In genomic region chr19:5474281-5475068, GRCm38 (mm10) we compare ENCODE assay signal across 8 mouse cellular contexts. TPM values are rescaled to one million over a fixed set of nuclear protein-coding genes. Genes with fewer than 3 reads are reported as not detected.
DNase-seq lines count a peak whose midpoint lies in the region; ATAC-seq and TF ChIP-seq lines count a peak whose summit lies in the region.

No protein-coding gene starts in this region.

- H3K27me3 ChIP-seq in lung, embryonic 14.5 days (ENCODE audit: insufficient read depth, low read length) = peaks cover 2% of the 10 kb centered on the region; the same call in 1 of the 2 replicates
- no peaks in the 10 kb centered on the region for H3K27me3 ChIP-seq in forebrain, embryonic 16.5 days (replicated peaks; ENCODE audit: control insufficient read depth, insufficient read depth, low read length)
- no peaks in the 10 kb centered on the region for H3K27me3 ChIP-seq in intestine, embryonic 14.5 days (replicated peaks; ENCODE audit: control insufficient read depth, insufficient read depth, low read length)

- no peaks in the 10 kb centered on the region for H3K9me3 ChIP-seq in lung, embryonic 14.5 days (ENCODE audit: low read depth, low read length)
- no peaks in the 10 kb centered on the region for H3K9me3 ChIP-seq in forebrain, embryonic 16.5 days (ENCODE audit: control insufficient read depth, low read length)
- H3K9me3 ChIP-seq in intestine, embryonic 14.5 days (ENCODE audit: control insufficient read depth, low read length) = no peaks in the 10 kb centered on the region

- H3K9ac ChIP-seq in lung, embryonic 14.5 days = peak overlapping the region; percentile 76
- H3K9ac ChIP-seq in forebrain, embryonic 16.5 days (replicated peaks; ENCODE audit: low read depth, low read length) = peak overlapping the region; percentile 81
- peak overlapping the region; percentile 72 for H3K9ac ChIP-seq in intestine, embryonic 14.5 days (ENCODE audit: low read length)

- under 1% methylated on average over 65 of the region's 68 CpGs for WGBS in lung, embryonic 14.5 days
- WGBS in forebrain, embryonic 16.5 days = under 1% methylated on average over 65 of the region's 68 CpGs
- 2% methylated on average over 50 of the region's 68 CpGs for WGBS in intestine, embryonic 14.5 days

- H3K36me3 ChIP-seq in lung, embryonic 14.5 days (ENCODE audit: insufficient read depth) = peaks cover 30% of the 10 kb centered on the region
- H3K36me3 ChIP-seq in forebrain, embryonic 16.5 days (ENCODE audit: control insufficient read depth, insufficient read depth) = no peaks in the 10 kb centered on the region; the same call in 1 of the 2 replicates
- peaks cover 26% of the 10 kb centered on the region for H3K36me3 ChIP-seq in intestine, embryonic 14.5 days (ENCODE audit: control insufficient read depth, insufficient read depth, low read length)

- peaks cover 9% of the 10 kb centered on the region; the same call in 1 of the 2 replicates for H3K4me1 ChIP-seq in lung, embryonic 14.5 days (ENCODE audit: insufficient read depth)
- H3K4me1 ChIP-seq in forebrain, embryonic 16.5 days (replicated peaks; ENCODE audit: control insufficient read depth, insufficient read depth, low read length) = peaks cover 21% of the 10 kb centered on the region
- 0 out of 2 replicates have a peak, but pooled peaks cover 9% of the 10 kb centered on the region for H3K4me1 ChIP-seq in intestine, embryonic 14.5 days (replicated peaks; ENCODE audit: control insufficient read depth, insufficient read depth, low read length)

- H3K4me3 ChIP-seq in lung, embryonic 14.5 days (ENCODE audit: low read depth, low read length) = peak overlapping the region; percentile 64
- H3K4me3 ChIP-seq in forebrain, embryonic 16.5 days (replicated peaks; ENCODE audit: low read length) = peak overlapping the region; percentile 57
- H3K4me3 ChIP-seq in intestine, embryonic 14.5 days (ENCODE audit: low read depth, low read length) = peak overlapping the region; percentile 66

- DNase-seq in lung, embryonic 14.5 days = peak; percentile 79
- DNase-seq in lung, postnatal 25 days (ENCODE audit: low spot score) = no peak
- DNase-seq in adrenal gland, postnatal 36 days = peak; percentile 58 to 82
- DNase-seq in intestine, embryonic 14.5 days (ENCODE audit: low spot score) = peak; percentile 73
- peak; percentile 63 for DNase-seq in lung, postnatal 10 days
- DNase-seq in yolk sac, embryonic 10.5 days (ENCODE audit: low spot score) = peak; percentile 65
- no peak for DNase-seq in thymus, postnatal 10 days (ENCODE audit: low spot score in 2 of 2)

- ATAC-seq in lung, embryonic 14.5 days (ENCODE audit: insufficient read depth) = peak; percentile 74
- ATAC-seq in forebrain, embryonic 16.5 days = peak; percentile 37
- ATAC-seq in intestine, embryonic 14.5 days (replicated peaks; ENCODE audit: low FRiP score, low TSS enrichment, low read depth) = peak; percentile 67

- peak overlapping the region; percentile 88 for H3K4me2 ChIP-seq in lung, embryonic 14.5 days
- peak overlapping the region; percentile 96 for H3K4me2 ChIP-seq in forebrain, embryonic 16.5 days (ENCODE audit: low read length)
- peak overlapping the region; percentile 76 for H3K4me2 ChIP-seq in intestine, embryonic 14.5 days (ENCODE audit: low read length)

- TF ChIP-seq CTCF in lung, embryonic 14.5 days (IDR thresholded peaks at IDR 0.05; ENCODE audit: low read depth) = no peak

- peak overlapping the region; percentile 86 for H3K27ac ChIP-seq in lung, embryonic 14.5 days (ENCODE audit: low read depth)
- peak overlapping the region; percentile 30 for H3K27ac ChIP-seq in forebrain, embryonic 16.5 days (ENCODE audit: low read length)
- peak overlapping the region; percentile 90 for H3K27ac ChIP-seq in intestine, embryonic 14.5 days (ENCODE audit: low read depth)

RNA-seq across cellular contexts. Expression of gene Efemp2, which starts 0.7 kb away (rescaled TPM):
- 178 and 192 TPM in 2 replicates for polyA plus RNA-seq in lung, embryonic 14.5 days (2014; fragmentation: Nextera tagmentation; extraction: Ambion mirVana)
- 10 to 100 TPM; 50.2 to 87.9 TPM for total RNA-seq in adrenal gland, postnatal 36 days (2021)
- 30.2 and 39.1 TPM in 2 replicates for polyA plus RNA-seq in forebrain, embryonic 16.5 days (2015; fragmentation: Nextera tagmentation; extraction: Ambion mirVana)
- polyA plus RNA-seq in intestine, embryonic 14.5 days (2014; fragmentation: Nextera tagmentation; extraction: Ambion mirVana) = 136 and 151 TPM in 2 replicates

RNA-seq across cellular contexts. Expression of gene Ctsw, which starts 6.2 kb away (rescaled TPM):
- 1.0 and 1.8 TPM in 2 replicates for polyA plus RNA-seq in lung, embryonic 14.5 days (2014; fragmentation: Nextera tagmentation; extraction: Ambion mirVana)
- total RNA-seq in adrenal gland, postnatal 36 days (2021) = under 1 TPM in 1 of 2 experiments, not detected in 1; 0.26 TPM
- 5.7 and 6.3 TPM in 2 replicates for polyA plus RNA-seq in forebrain, embryonic 16.5 days (2015; fragmentation: Nextera tagmentation; extraction: Ambion mirVana)
- polyA plus RNA-seq in intestine, embryonic 14.5 days (2014; fragmentation: Nextera tagmentation; extraction: Ambion mirVana) = 1.6 and 2.0 TPM in 2 replicates

RNA-seq across cellular contexts. Expression of gene Mus81, which starts 13.7 kb away (rescaled TPM):
- 39.8 and 42.6 TPM in 2 replicates for polyA plus RNA-seq in lung, embryonic 14.5 days (2014; fragmentation: Nextera tagmentation; extraction: Ambion mirVana)
- 10 to 100 TPM; 23.1 to 30.7 TPM for total RNA-seq in adrenal gland, postnatal 36 days (2021)
- polyA plus RNA-seq in forebrain, embryonic 16.5 days (2015; fragmentation: Nextera tagmentation; extraction: Ambion mirVana) = 56.0 and 60.5 TPM in 2 replicates
- polyA plus RNA-seq in intestine, embryonic 14.5 days (2014; fragmentation: Nextera tagmentation; extraction: Ambion mirVana) = 37.0 and 38.3 TPM in 2 replicates

RNA-seq across cellular contexts. Expression of gene Fibp, which starts 14.1 kb away (rescaled TPM):
- polyA plus RNA-seq in lung, embryonic 14.5 days (2014; fragmentation: Nextera tagmentation; extraction: Ambion mirVana) = 101 and 104 TPM in 2 replicates
- total RNA-seq in adrenal gland, postnatal 36 days (2021) = 10 to 100 TPM; 89.1 to 95.3 TPM
- 165 and 185 TPM in 2 replicates for polyA plus RNA-seq in forebrain, embryonic 16.5 days (2015; fragmentation: Nextera tagmentation; extraction: Ambion mirVana)
- 111 and 112 TPM in 2 replicates for polyA plus RNA-seq in intestine, embryonic 14.5 days (2014; fragmentation: Nextera tagmentation; extraction: Ambion mirVana)

RNA-seq across cellular contexts. Expression of gene Cfl1, which starts 15.8 kb away (rescaled TPM):
- polyA plus RNA-seq in lung, embryonic 14.5 days (2014; fragmentation: Nextera tagmentation; extraction: Ambion mirVana) = 3,236 and 3,318 TPM in 2 replicates
- total RNA-seq in adrenal gland, postnatal 36 days (2021) = 100 to 1,000 TPM; 659 to 740 TPM
- 3,630 and 3,701 TPM in 2 replicates for polyA plus RNA-seq in forebrain, embryonic 16.5 days (2015; fragmentation: Nextera tagmentation; extraction: Ambion mirVana)
- polyA plus RNA-seq in intestine, embryonic 14.5 days (2014; fragmentation: Nextera tagmentation; extraction: Ambion mirVana) = 2,844 and 3,105 TPM in 2 replicates

Comparison
In these comparisons a context has a peak if more than half of its experiments do, and no peak if none do; other contexts are left out.
1. DNase-seq: peak in lung, embryonic 14.5 days (single experiment), adrenal gland, postnatal 36 days (2 of 2), intestine, embryonic 14.5 days (single experiment), lung, postnatal 10 days (single experiment) and yolk sac, embryonic 10.5 days (single experiment); none in lung, postnatal 25 days (single experiment) and thymus, postnatal 10 days (0 of 2).
2. H3K27ac ChIP-seq: peak in every context shown above with its lines; median percentile 90 in intestine, embryonic 14.5 days; 86 in lung, embryonic 14.5 days; 30 in forebrain, embryonic 16.5 days.
3. Peak in every context shown above with its lines, with median percentiles within 50 percentile points of each other: ATAC-seq, H3K4me2 ChIP-seq, H3K4me3 ChIP-seq and H3K9ac ChIP-seq.